Mouse (Mus musculus) cerebellum, adult 2 months (tissue): Measurements from ENCODE around the gene Plxnb1. TPM values are rescaled to one million over a fixed set of nuclear protein-coding genes. Genes with fewer than 3 reads are reported as not detected.
"Not testable (repeated sequence)": the region's sequence is repeated elsewhere in the genome, so short reads cannot be mapped to it uniquely, and the experiment has no call there.

Experiments
- DNase-seq, 2 experiments: peaks; one replicate each; pipeline ENCODE4 v3.0.0; 2021
- H3K27ac ChIP-seq: fragments of 200-500 bp; 2 replicates; pipeline ENCODE4 v1.5.1; 2012; ENCODE audit warnings: low read length, control low read depth, inconsistent platforms; ENCODE audit not compliant: insufficient read depth
- H3K27me3 ChIP-seq: fragments of 200-500 bp; 2 replicates; pipeline ENCODE4 v1.6.1; 2012; ENCODE audit warnings: inconsistent platforms, mild to moderate bottlenecking, low read length, moderate library complexity; ENCODE audit not compliant: control insufficient read depth, insufficient read depth
- H3K4me1 ChIP-seq: fragments of 200-500 bp; 2 replicates; pipeline ENCODE4 v1.6.1; 2011; ENCODE audit warnings: low read length; ENCODE audit not compliant: control insufficient read depth, insufficient read depth
- H3K4me3 ChIP-seq: fragments of 200-500 bp; replicated peaks from 2 replicates; pipeline ENCODE3; 2011; ENCODE audit warnings: mild to moderate bottlenecking, low read depth, low read length, control low read depth; ENCODE audit not compliant: insufficient read depth
- CTCF ChIP-seq: fragments of 200-500 bp; IDR thresholded peaks from 2 replicates; pipeline ENCODE4 v1.5.1; 2011; ENCODE audit warnings: low read depth, mild to moderate bottlenecking, control low read depth, low read length, moderate library complexity, borderline replicate concordance; ENCODE audit not compliant: insufficient read depth
- POLR2A ChIP-seq: fragments of 200-500 bp; IDR thresholded peaks from 2 replicates; pipeline ENCODE4 v1.6.1; 2011; ENCODE audit warnings: low read length, control low read depth, borderline replicate concordance; ENCODE audit not compliant: insufficient read depth
- WGBS: fragments of 180-500 bp; shearing (Covaris S2); methylation state at CpG from one replicate; pipeline ENCODE4 v1.1.7; 2018; 5-methylcytosine and 5-hydroxymethylcytosine counted together
- polyA plus RNA-seq: library from polyadenylated mRNA; depleted of rRNA; stranded (reverse); fragments of >200 nt; gene quantifications from 2 replicates; pipeline ENCODE4 v1.2.3, GENCODE M21; 2012

Plxnb1 gene
- polyA plus RNA-seq, 1 experiment: 26.4 TPM

- Histone ChIP-seq H3K4me3 (no peak overlapping the region), H3K4me1 (no peaks in the 10 kb centered on the region), H3K27me3 (no peaks in the 10 kb centered on the region), H3K27ac (no peak overlapping the region)
- peak; percentile 24 to 34 for DNase-seq
- TF ChIP-seq POLR2A (no peak), CTCF (peak; percentile 5; the same call in 1 of the 2 replicates)
- 48% methylated on average over 2 of the region's 2 CpGs for WGBS
Observed at GRCm38 (mm10) chr9:109122553-109123085, 27.4 kb downstream of the Plxnb1 start.

GRCm38 (mm10) chr9:109123266-109123665, 28.1 kb downstream of the Plxnb1 start:
- 24% methylated on average over 6 of the region's 6 CpGs for WGBS
- TF ChIP-seq POLR2A (no peak), CTCF (no peak)
- no peak overlapping the region for H3K27ac ChIP-seq
- H3K4me1 ChIP-seq: no peaks in the 10 kb centered on the region
- no peak for DNase-seq
- no peaks in the 10 kb centered on the region for H3K27me3 ChIP-seq
- no peak overlapping the region for H3K4me3 ChIP-seq

GRCm38 (mm10) chr9:109124164-109124563, 29.0 kb downstream of the Plxnb1 start:
- DNase-seq: no peak
- no peak overlapping the region for H3K27ac ChIP-seq
- H3K27me3 ChIP-seq: no peaks in the 10 kb centered on the region
- no peak overlapping the region for H3K4me3 ChIP-seq
- TF ChIP-seq POLR2A: no peak
- no peak for TF ChIP-seq CTCF
- 82% methylated on average over 3 of the region's 3 CpGs for WGBS
- no peaks in the 10 kb centered on the region for H3K4me1 ChIP-seq

GRCm38 (mm10) chr9:109125043-109125442, 29.9 kb downstream of the Plxnb1 start:
- 86% methylated on average over 2 of the region's 2 CpGs for WGBS
- no peak for TF ChIP-seq CTCF
- no peak for TF ChIP-seq POLR2A
- H3K4me3 ChIP-seq: no peak overlapping the region
- DNase-seq: no peak
- H3K27me3 ChIP-seq: no peaks in the 10 kb centered on the region
- no peak overlapping the region for H3K27ac ChIP-seq
- H3K4me1 ChIP-seq: no peaks in the 10 kb centered on the region

- H3K4me3 ChIP-seq: no peak overlapping the region
- no peak overlapping the region for H3K27ac ChIP-seq
- no peaks in the 10 kb centered on the region for H3K27me3 ChIP-seq
- no peak for DNase-seq
- H3K4me1 ChIP-seq: no peaks in the 10 kb centered on the region
- TF ChIP-seq CTCF: no peak
- no peak for TF ChIP-seq POLR2A
- WGBS: 70% methylated on average over 3 of the region's 3 CpGs
Observed at GRCm38 (mm10) chr9:109125481-109125880, 30.3 kb downstream of the Plxnb1 start.

GRCm38 (mm10) chr9:109127076-109127475, 31.9 kb downstream of the Plxnb1 start:
- WGBS: 70% methylated on average over 4 of the region's 4 CpGs
- TF ChIP-seq CTCF (no peak), POLR2A (no peak)

GRCm38 (mm10) chr9:109128211-109128610, 33.0 kb downstream of the Plxnb1 start:
- H3K27me3 ChIP-seq: no peaks in the 10 kb centered on the region
- 53% methylated on average over 3 of the region's 3 CpGs for WGBS
- no peaks in the 10 kb centered on the region for H3K4me1 ChIP-seq
- H3K27ac ChIP-seq: no peak overlapping the region
- DNase-seq: no peak
- no peak overlapping the region for H3K4me3 ChIP-seq
- TF ChIP-seq POLR2A (no peak), CTCF (no peak)

More at GRCm38 (mm10) chr9:109127076-109127475, 31.9 kb downstream of the Plxnb1 start:
- DNase-seq: no peak
- H3K27ac ChIP-seq: no peak overlapping the region
- no peaks in the 10 kb centered on the region for H3K4me1 ChIP-seq
- H3K4me3 ChIP-seq: no peak overlapping the region
- no peaks in the 10 kb centered on the region for H3K27me3 ChIP-seq

GRCm38 (mm10) chr9:109130076-109130475, 34.9 kb downstream of the Plxnb1 start:
- no peak for TF ChIP-seq POLR2A
- TF ChIP-seq CTCF: no peak
- Histone ChIP-seq H3K27ac (no peak overlapping the region), H3K4me1 (no peaks in the 10 kb centered on the region), H3K4me3 (no peak overlapping the region), H3K27me3 (no peaks in the 10 kb centered on the region)
- no peak for DNase-seq
- 84% methylated on average over 5 of the region's 5 CpGs for WGBS

GRCm38 (mm10) chr9:109140414-109140813, 45.2 kb downstream of the Plxnb1 start:
- not testable (repeated sequence) for H3K4me3 ChIP-seq, H3K27me3 ChIP-seq, DNase-seq, H3K4me1 ChIP-seq, H3K27ac ChIP-seq
- WGBS: 68% methylated on average over 4 of the region's 4 CpGs
